Mouse (Mus musculus): ENCODE data around the gene Amz1.

DNA sequence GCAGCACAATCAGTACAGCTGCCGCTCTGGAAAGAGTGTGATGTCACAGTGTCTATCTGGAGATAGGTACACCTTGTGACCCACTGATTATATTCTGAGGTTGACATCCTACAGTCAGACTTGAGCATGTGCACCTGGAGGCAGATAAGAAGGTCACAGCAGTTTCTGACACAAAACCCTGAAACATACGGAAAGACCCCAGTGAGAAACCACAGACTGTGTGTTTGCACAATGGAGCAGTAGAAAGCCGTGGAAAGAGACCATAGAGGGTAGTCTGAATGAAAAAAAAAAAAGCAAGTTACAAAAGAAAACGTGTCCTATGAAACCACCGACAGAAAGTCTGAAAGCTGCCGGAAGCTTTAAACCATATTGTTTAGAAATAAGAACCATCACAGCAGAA, 60.4 kb downstream of the Amz1 start:
- TF ChIP-seq CTCF (conservative IDR thresholded peaks at IDR 0.05; ENCODE audit: low read length) (no peak), POU5F1 (IDR thresholded peaks at IDR 0.05; ENCODE audit: borderline replicate concordance, low read length) (no peak), NANOG (IDR thresholded peaks at IDR 0.05; ENCODE audit: borderline replicate concordance, low read length) (no peak)

All from E14TG2a.4 (cell line).